Mouse (Mus musculus): ENCODE data around the gene Csf1.
"Not testable (repeated sequence)": the region's sequence is repeated elsewhere in the genome, so short reads cannot be mapped to it uniquely, and the experiment has no call there.

Gene Csf1

DNA sequence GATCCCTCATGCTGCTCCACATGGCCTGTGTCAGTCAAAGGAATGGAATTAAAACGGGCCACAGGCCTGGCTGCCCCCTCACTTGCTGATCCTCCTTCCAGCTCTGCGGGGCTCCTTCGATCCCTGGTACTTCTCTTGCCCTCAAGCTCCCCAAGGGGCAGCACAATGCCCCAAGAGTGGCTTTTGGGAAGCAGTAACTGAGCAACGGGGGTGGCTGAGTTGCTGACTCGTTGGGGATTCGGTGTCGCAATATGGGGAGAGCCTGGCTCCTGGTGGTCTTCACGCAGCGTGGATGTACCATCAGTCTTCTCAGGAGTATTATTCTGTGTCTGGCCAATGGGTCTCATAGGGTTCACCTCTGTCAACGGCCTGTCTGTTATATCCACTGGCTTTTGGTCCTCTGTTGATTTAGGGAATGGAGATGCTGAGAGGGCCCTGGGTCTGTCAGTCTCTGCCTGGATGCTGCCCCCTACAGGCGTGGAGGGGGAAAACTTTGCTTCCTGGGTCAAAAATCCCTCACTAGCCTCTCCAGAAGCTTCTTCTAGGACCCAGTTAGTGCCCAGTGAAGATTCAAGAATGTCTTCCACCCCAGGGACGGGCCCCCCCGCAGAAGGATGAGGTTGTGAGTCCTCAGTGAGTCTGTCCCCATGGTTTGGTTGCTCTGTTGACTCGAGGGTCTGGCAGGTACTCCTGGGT lies 11.9 kb downstream of the Csf1 start:
- DNase-seq = no peak

DNA sequence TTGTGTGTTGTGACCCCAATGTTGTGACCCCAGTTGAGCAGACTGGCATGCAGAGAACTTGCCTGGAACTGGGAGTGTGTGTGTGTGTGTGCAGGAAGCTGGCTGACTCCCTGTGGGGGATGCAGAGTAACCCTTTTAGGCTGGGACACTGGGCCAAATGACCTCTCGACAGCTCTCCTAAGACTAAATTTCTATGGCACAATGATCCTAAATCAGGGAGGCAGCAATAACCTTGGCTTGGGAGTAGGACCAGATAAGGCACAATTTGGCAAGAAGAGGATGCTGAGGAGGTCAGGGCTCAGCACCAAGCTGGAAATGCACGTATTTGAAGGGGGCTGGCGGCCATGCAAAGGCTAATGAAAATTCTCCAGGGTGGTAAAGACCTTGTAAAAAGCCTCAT lies 14.2 kb downstream of the Csf1 start:
- no peak for DNase-seq

DNA sequence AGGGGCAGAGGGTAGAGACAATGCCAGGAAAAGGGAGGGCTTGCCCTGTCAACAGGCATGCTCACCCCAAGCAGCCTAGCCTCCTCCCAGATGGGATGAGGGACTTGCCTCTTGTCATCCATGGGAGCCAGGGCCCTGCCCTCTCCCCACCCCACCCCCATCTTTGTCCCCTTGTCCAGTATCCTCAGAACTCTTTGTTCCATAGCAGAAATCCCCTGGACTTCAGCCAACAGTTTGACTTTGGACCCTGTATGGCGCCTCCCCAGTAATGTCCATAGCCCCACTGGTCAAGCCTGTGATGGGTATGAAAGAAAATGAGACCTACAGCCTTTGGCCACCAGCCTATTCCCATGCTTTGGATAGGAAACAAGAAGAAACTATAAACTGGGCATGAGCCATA lies 16.6 kb downstream of the Csf1 start:
- no peak for DNase-seq

DNA sequence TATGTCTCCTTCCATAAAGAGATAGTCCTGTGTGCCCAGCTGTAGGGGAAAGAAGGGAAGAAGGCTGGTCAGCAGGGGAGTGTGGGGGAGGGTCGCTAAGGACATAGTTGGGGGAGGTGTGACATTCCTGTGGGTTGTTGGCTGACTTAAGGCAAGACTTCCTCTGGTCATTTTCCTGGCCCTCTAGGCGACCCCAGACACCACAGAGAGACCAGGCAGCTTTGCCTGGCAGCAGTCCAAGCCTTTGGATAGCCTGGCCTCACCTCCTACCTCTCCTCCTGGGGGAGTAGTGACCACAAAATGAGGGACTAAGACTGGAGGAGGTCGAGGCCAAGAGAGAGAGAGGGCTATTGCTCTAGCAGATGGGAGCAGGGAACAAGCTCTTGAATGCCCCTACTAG lies 17.2 kb downstream of the Csf1 start:
- no peak for DNase-seq

- no peak for DNase-seq
Measured at GRCm38 (mm10) chr3:107742071-107742710, 18.1 kb downstream of the Csf1 start.

GRCm38 (mm10) chr3:107741387-107741786 lies 18.9 kb downstream of the Csf1 start:
- DNase-seq = no peak

DNA sequence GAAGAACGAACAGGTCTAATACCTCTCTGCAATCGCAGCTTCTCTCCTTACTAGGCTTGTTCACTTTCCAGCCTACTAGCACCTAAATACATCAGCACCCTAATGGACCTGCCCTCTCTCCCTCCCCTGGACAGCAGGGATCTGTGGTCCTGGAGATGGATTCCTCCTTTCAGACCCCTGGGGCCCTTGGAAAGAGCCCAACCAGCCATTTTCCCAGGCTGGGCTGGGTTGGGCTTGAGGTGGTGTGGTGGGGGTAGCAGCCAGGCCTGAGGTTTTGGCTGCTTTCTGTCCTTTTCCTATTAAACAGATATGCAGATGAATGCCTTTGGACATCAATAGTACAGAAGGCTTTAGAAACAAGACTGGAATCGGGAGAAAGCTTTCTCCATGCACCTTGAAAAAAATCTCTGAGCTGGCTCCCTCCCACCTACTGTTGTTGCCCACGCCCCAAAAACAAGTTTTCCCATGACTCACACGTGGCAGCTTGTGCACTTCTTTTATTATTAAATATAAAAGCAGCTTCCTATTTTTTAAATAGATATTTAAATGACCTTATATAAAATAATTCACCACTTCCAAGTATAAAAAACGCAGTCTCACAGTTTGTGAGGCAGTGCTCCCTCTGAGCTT lies 19.6 kb downstream of the Csf1 start:
- peak; percentile 93 for DNase-seq

DNA sequence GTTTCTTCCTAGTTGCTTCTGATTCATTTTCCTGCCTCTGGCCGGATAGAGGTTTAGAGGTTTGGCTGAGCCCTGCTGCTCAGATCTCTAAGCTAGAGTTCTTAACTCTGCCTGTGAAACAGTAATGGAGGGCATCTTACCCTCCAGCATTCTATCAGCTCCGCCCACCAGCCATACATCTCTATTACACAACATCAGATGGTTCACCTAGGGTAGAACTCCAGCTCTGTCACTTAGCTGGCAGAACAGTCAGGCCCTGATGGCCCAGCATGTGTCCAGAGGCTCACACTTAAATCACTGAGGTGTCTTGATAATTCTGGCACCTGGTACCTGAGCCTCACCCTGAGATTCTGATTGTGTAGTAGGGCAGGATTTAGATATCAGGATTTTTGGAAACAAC lies 20.3 kb downstream of the Csf1 start:
- peak; percentile 24 for DNase-seq

DNA sequence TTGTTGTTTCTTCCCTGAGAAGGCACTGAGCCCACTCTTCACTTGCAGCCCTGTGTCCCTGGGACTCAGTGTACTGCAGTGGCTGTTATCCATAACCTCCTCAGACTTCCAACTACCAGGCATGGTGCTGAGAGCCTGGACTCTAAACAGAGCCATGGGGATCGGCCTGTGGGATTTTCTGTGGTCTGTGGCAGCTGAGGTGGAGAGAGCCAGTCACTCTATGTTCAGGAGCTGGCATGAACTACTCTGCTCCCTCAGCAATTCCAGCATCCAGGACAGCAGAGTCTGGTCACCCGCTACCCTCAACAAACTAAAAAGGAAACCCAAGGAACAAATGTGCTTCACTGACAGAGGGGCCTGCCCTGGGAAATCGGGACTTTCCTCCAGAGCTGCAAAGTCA lies 20.8 kb downstream of the Csf1 start:
- no peak for DNase-seq

DNA sequence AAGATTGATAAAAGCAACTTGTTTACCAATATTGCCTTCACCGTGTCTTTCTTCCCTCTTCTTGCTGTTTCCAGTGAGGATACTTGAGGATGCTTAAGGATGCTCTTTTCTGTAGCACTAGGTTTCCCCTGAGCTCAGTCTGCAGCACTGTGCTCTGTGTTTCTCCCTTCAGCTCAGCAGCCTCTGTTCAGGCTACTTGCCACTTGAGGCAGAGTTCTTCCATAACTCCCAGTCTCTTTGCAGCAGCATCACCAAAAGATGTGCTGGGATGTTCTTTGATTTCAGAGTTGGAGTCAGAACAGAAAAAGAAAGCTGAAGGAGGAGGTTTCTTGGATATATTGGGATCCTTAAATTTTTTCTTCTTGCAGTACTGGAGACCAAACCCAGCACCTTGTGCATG lies 21.6 kb downstream of the Csf1 start:
- no peak for DNase-seq

- DNase-seq = no peak
Measured at GRCm38 (mm10) chr3:107737609-107738190, 22.6 kb downstream of the Csf1 start.

- not testable (repeated sequence) for DNase-seq
Measured at GRCm38 (mm10) chr3:107735620-107736019, 24.6 kb downstream of the Csf1 start.

DNA sequence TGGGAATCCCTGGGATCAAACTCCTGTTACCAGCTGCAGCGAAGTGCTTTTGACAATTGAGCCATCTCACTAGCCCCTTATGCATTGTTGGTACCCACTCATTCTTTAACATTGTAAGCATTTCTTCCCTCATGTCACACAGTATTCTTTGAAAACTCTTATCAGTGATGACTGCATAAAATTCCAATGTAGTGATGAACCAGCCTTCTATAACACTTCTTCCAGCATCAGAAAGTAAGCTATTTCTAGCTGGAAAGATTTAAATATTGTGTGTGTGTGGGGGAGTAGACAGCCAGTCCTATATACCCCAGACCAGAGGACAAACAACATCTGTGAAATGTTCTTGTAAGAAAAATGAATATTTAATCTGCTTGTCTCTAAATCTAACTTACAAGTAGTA lies 26.9 kb downstream of the Csf1 start:
- DNase-seq = no peak

GRCm38 (mm10) chr3:107730236-107730635 lies 30.0 kb downstream of the Csf1 start:
- no peak for DNase-seq

DNA sequence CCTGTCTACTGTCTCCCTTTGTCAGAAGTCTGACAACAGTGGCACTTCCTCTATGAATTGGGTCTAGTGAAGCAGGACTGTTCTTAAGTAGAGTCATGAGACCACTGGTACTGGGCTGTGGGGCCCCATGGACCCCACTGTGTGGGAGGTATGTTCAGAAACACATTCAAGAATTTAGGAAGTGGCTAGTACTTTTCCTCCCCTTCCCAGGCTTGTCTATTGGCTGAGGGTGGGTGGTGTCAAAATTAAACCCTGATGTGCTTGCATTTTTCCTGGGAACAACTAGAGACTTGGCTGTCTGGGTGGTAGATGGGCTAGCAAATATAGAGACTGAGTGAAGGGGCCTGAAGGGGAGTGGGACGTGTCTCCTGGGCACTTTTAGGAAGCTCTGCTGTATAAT lies 31.8 kb downstream of the Csf1 start:
- DNase-seq = no peak

GRCm38 (mm10) chr3:107715971-107716370 lies 44.3 kb downstream of the Csf1 start:
- no peak for DNase-seq

- DNase-seq = no peak
Measured at GRCm38 (mm10) chr3:107714276-107714933, 45.9 kb downstream of the Csf1 start.

- no peak for DNase-seq
Measured at GRCm38 (mm10) chr3:107712081-107712480, 48.2 kb downstream of the Csf1 start.

DNA sequence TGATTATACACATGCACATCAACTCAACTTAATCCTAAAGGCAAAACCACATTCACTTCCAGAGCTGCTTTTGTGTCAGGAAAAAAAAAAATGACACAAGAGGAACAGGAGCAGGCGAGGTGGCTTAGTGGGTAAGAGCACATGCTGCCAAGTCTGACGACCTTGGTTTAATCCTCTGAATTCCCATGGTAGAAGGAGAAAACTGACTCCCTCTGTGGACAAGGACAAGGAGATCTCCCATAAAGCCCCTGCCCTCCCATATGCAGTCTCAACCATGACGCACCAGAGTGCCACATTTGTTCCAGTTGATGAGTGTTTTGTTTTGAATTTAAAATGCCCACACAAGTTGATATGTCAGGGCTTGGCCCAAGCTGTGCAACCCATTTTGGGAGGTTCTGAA lies 51.1 kb downstream of the Csf1 start:
- DNase-seq = no peak

DNA sequence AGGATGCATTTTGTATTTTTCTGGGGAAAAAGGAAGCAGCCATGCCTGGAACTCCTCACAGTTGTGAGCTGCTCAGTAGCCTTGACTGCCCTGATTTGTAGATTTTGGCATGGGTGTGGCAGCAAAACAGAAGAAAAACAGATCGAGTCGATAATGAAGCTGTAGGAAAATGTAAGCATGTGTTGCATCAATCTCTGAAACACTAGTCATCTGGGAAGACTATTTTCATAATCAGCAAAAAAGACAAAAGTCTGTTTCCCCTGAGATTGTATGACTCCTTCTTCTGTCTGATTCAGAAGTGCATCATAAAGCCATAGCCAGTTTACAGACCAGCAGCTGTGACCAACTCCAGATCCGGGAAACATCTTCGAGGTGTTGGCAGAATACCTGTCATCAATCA lies 53.0 kb downstream of the Csf1 start:
- DNase-seq = no peak

DNA sequence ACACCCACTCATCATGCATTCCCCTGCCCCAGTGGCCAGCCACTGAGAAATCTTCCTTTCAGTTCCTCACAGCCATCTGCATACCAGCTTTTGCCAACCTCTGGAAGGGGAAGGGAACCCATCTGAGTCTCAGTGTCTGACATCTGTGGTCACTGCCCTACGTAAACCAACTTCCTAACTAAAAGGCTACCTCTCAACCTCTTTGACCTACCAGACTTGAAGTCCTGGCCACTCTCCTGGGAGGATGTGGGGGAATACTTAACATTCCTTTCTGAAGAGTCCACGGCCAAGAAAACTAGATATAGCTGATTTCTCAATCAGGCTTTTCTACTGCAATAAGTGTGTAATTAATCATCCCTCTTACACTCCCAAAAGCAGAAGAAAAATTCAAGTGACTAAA lies 54.1 kb downstream of the Csf1 start:
- no peak for DNase-seq

- DNase-seq = no peak
Measured at GRCm38 (mm10) chr3:107704371-107704705, 55.9 kb downstream of the Csf1 start.

GRCm38 (mm10) chr3:107703675-107704370 lies 56.4 kb downstream of the Csf1 start:
- DNase-seq = no peak

All from embryo, embryonic 11 days (tissue).